Mouse (Mus musculus) CH12.LX (cell line): ENCODE measurements around the gene Cxcr6. TPM values are rescaled to one million over a fixed set of nuclear protein-coding genes. Genes with fewer than 3 reads are reported as not detected.

ENCODE experiments used
- DNase-seq: peaks from one replicate; pipeline ENCODE4 v3.0.0-alpha.2; 2013; ENCODE audit errors: extremely low read depth
- H3K27ac ChIP-seq: 2 replicates; pipeline ENCODE4 v1.5.1; 2012; ENCODE audit warnings: low read depth, mild to moderate bottlenecking, control low read depth, moderate library complexity; ENCODE audit not compliant: insufficient read depth
- H3K27me3 ChIP-seq: replicated peaks from 2 replicates; pipeline ENCODE3; 2012; ENCODE audit warnings: inconsistent platforms
- H3K36me3 ChIP-seq, 2 experiments: replicated peaks in 1 of 2; 2 replicates each; pipeline versions ENCODE3 to v1.6.1; 2012; ENCODE audit warnings: inconsistent platforms in 1 of 2, low read length in 1 of 2, mild to moderate bottlenecking in 1 of 2, mixed read lengths in 1 of 2, moderate library complexity in 1 of 2; ENCODE audit not compliant: control insufficient read depth in 1 of 2, insufficient read depth in 1 of 2
- H3K4me1 ChIP-seq, 2 experiments: 2 replicates each; pipeline ENCODE4 v1.6.1; 2012; ENCODE audit warnings: inconsistent platforms in 1 of 2, moderate library complexity in 1 of 2; ENCODE audit not compliant: insufficient read depth in 2 of 2, control insufficient read depth in 1 of 2
- H3K4me2 ChIP-seq: 2 replicates; pipeline ENCODE4 v1.6.1; 2012; ENCODE audit warnings: low read depth, mild to moderate bottlenecking, control low read depth; ENCODE audit not compliant: poor library complexity, insufficient read depth, severe bottlenecking
- H3K4me3 ChIP-seq, 3 experiments: fragments of 150-350 bp in 1 of 3; sonication (generic) in 1 of 3; replicated peaks in 1 of 3; 2 replicates each; pipeline versions ENCODE3 to v1.5.1; 2011 to 2012; ENCODE audit warnings: low read depth in 2 of 3, low read length in 2 of 3, mild to moderate bottlenecking in 2 of 3, moderate library complexity in 2 of 3, control low read depth in 1 of 3, improper control_type of control experiment in 1 of 3, inconsistent platforms in 1 of 3, mixed read lengths in 1 of 3; ENCODE audit not compliant: poor library complexity in 1 of 3
- H3K79me2 ChIP-seq: replicated peaks from 2 replicates; pipeline ENCODE4 v1.6.1; 2012; ENCODE audit warnings: mild to moderate bottlenecking, moderate library complexity; ENCODE audit not compliant: control insufficient read depth, poor library complexity, insufficient read depth, severe bottlenecking; ENCODE audit errors: extremely low read depth
- H3K9ac ChIP-seq: 2 replicates; pipeline ENCODE4 v1.6.1; 2012; ENCODE audit warnings: low read depth, mild to moderate bottlenecking, control low read depth, moderate library complexity; ENCODE audit not compliant: insufficient read depth
- H3K9me3 ChIP-seq: replicated peaks from 2 replicates; pipeline ENCODE3; 2012; ENCODE audit warnings: low read length, inconsistent platforms, mixed read lengths
- CHD2 ChIP-seq: IDR thresholded peaks from 2 replicates; pipeline ENCODE4 v1.6.1; 2011; ENCODE audit warnings: low read length, improper control_type of control experiment
- CTCF ChIP-seq, 2 experiments: IDR thresholded peaks in 1 of 2; conservative IDR thresholded peaks in 1 of 2; 2 replicates each; pipeline ENCODE4 v1.5.1; 2011 to 2012; ENCODE audit warnings: low read depth in 2 of 2, low read length in 2 of 2, improper control_type of control experiment in 1 of 2, inconsistent platforms in 1 of 2, mild to moderate bottlenecking in 1 of 2, moderate library complexity in 1 of 2
- E2F4 ChIP-seq: IDR thresholded peaks from 2 replicates; pipeline ENCODE4 v1.6.1; 2011; ENCODE audit warnings: low read depth, low read length, improper control_type of control experiment; ENCODE audit not compliant: insufficient replicate concordance
- EP300 ChIP-seq: IDR thresholded peaks from 2 replicates; pipeline ENCODE4 v1.6.1; 2011; ENCODE audit warnings: low read length, improper control_type of control experiment
- ETS1 ChIP-seq: conservative IDR thresholded peaks from 2 replicates; pipeline ENCODE4 v1.6.1; 2012; ENCODE audit warnings: low read depth, mild to moderate bottlenecking, inconsistent platforms, low read length, improper control_type of control experiment, moderate library complexity
- GABPA ChIP-seq: IDR thresholded peaks from 2 replicates; pipeline ENCODE4 v1.6.1; 2012; ENCODE audit warnings: low read depth, low read length, improper control_type of control experiment, inconsistent platforms; ENCODE audit not compliant: insufficient replicate concordance
- HCFC1 ChIP-seq: IDR thresholded peaks from 2 replicates; pipeline ENCODE4 v1.6.1; 2012; ENCODE audit warnings: low read depth, mild to moderate bottlenecking, inconsistent platforms, low read length, improper control_type of control experiment
- JUN ChIP-seq: IDR thresholded peaks from 2 replicates; pipeline ENCODE4 v1.6.1; 2011; ENCODE audit warnings: low read depth, mild to moderate bottlenecking, low read length, improper control_type of control experiment, moderate library complexity; ENCODE audit not compliant: insufficient read depth
- JUND ChIP-seq: conservative IDR thresholded peaks from 2 replicates; pipeline ENCODE4 v1.6.1; 2011; ENCODE audit warnings: low read depth, low read length, improper control_type of control experiment
- MAFK ChIP-seq: IDR thresholded peaks from 2 replicates; pipeline ENCODE4 v1.6.1; 2011; ENCODE audit warnings: low read length, improper control_type of control experiment; ENCODE audit not compliant: insufficient replicate concordance
- MAZ ChIP-seq: IDR thresholded peaks from 2 replicates; pipeline ENCODE4 v1.6.1; 2012; ENCODE audit warnings: low read depth, mild to moderate bottlenecking, inconsistent platforms, low read length, improper control_type of control experiment, moderate library complexity
- MXI1 ChIP-seq: IDR thresholded peaks from 2 replicates; pipeline ENCODE4 v1.6.1; 2011; ENCODE audit warnings: mild to moderate bottlenecking, low read depth, low read length, improper control_type of control experiment
- MYC ChIP-seq: IDR thresholded peaks from 2 replicates; pipeline ENCODE4 v1.6.1; 2011; ENCODE audit warnings: low read depth, mild to moderate bottlenecking, improper control_type of control experiment, low read length
- NELFE ChIP-seq: IDR thresholded peaks from 2 replicates; pipeline ENCODE4 v1.6.1; 2011; ENCODE audit warnings: low read depth, low read length, improper control_type of control experiment
- PAX5 ChIP-seq: IDR thresholded peaks from 2 replicates; pipeline ENCODE4 v1.6.1; 2012; ENCODE audit warnings: low read length, inconsistent platforms, mixed read lengths
- POLR2A ChIP-seq: IDR thresholded peaks from 2 replicates; pipeline ENCODE4 v1.6.1; 2011; ENCODE audit warnings: low read depth, mild to moderate bottlenecking, improper control_type of control experiment, low read length
- POLR2AphosphoS2 ChIP-seq: IDR thresholded peaks from 2 replicates; pipeline ENCODE4 v1.6.1; 2011; ENCODE audit warnings: low read depth, low read length, improper control_type of control experiment
- SMC3 ChIP-seq: IDR thresholded peaks from 2 replicates; pipeline ENCODE4 v1.6.1; 2011; ENCODE audit warnings: low read depth, low read length, improper control_type of control experiment
- TCF12 ChIP-seq: IDR thresholded peaks from 2 replicates; pipeline ENCODE4 v1.6.1; 2014; ENCODE audit warnings: low read depth, mild to moderate bottlenecking, inconsistent platforms, low read length, improper control_type of control experiment
- ZKSCAN1 ChIP-seq: IDR thresholded peaks from 2 replicates; pipeline ENCODE4 v1.6.1; 2012; ENCODE audit warnings: low read depth, inconsistent platforms, low read length, improper control_type of control experiment, borderline replicate concordance
- ZNF384 ChIP-seq: IDR thresholded peaks from 2 replicates; pipeline ENCODE4 v1.6.1; 2012; ENCODE audit warnings: low read depth, low read length, improper control_type of control experiment, inconsistent platforms
- dilution Hi-C: fragments of 300-500 bp; cut with MboI; formaldehyde crosslinking; loops from 2 replicates; pipeline ENCODE4 v1.14.3; 2020; ENCODE audit warnings: low sequenced_read_pairs; ENCODE audit not compliant: extremely low pct_unique_long_range_greater_than_20kb, extremely low pct_ligation_motif_present
- in situ Hi-C: fragments of 300-500 bp; cut with MboI; formaldehyde crosslinking; loops from 3 replicates; pipeline ENCODE4 v1.14.3; 2019; ENCODE audit warnings: low sequenced_read_pairs, low pct_ligation_motif_present, low pct_unique_long_range_greater_than_20kb, mixed read lengths
- polyA plus RNA-seq: library from polyadenylated mRNA; unstranded; fragments of >175 nt; gene quantifications from 2 replicates; pipeline ENCODE4 v1.2.1, GENCODE M21; 2012; ENCODE audit warnings: low read depth; ENCODE audit not compliant: insufficient read length
- total RNA-seq, 2 experiments: library from RNA; depleted of rRNA; stranded (reverse); fragments of 300-350 nt in 1 of 2; fragments of >200 nt in 1 of 2; gene quantifications; 2 replicates each; pipeline ENCODE4 v1.2.3; 2012 to 2014

Cxcr6 gene
- total and polyA plus RNA-seq, 3 experiments: 0.08 to 1.4 (median 1.0) TPM

DNA sequence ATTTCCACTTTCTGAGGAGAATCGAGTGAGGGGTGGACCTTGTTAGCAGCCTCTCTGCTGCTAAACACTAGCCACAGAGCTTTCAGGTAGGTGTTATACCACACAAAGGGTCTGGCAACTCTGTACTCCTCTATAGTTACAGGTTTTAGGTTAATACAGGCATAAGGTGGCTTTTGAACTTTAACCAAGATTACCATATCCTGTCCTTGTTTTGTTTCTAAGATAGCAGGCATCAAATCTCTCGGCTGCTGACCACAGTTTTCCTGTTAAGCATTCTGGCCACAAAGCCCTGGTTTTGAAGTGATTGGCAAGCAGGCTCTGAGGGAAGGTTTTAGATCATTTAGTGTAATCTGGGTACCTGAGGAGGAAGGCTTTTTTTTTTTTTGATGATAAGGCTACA is 8.1 kb downstream of the Cxcr6 start:
- Histone ChIP-seq H3K4me3 (no peak overlapping the region), H3K27ac (no peak overlapping the region), H3K4me1 (peaks cover 0 to 19% of the 10 kb centered on the region in 2 experiments; a peak in 2 of 4 replicates), H3K9me3 (no peaks in the 10 kb centered on the region)
- dilution Hi-C loops: no loop called here
- in situ Hi-C loops: no loop called here
- no peak for TF ChIP-seq JUN
- TF ChIP-seq GABPA: no peak
- TF ChIP-seq POLR2AphosphoS2: no peak
- no peak for TF ChIP-seq NELFE
- TF ChIP-seq SMC3: no peak
- TF ChIP-seq JUND: no peak
- no peak for TF ChIP-seq MAFK
- no peak for TF ChIP-seq MYC
- no peak for TF ChIP-seq E2F4
- no peak for TF ChIP-seq CTCF (conservative IDR thresholded peaks at IDR 0.05 in 1 of 2, IDR thresholded peaks at IDR 0.05 in 1 of 2; ENCODE audit: low read depth in 2 of 2, low read length in 2 of 2)
- TF ChIP-seq MXI1: no peak
- no peak for TF ChIP-seq PAX5
- TF ChIP-seq MAZ: no peak
- no peak for TF ChIP-seq ETS1
- no peak for TF ChIP-seq ZNF384
- TF ChIP-seq CHD2: no peak
- no peak for TF ChIP-seq ZKSCAN1
- TF ChIP-seq, all 38 proteins: peak for 0
- H3K4me2 ChIP-seq: no peak overlapping the region
- peaks cover 67 to 97% of the 10 kb centered on the region in 2 experiments for H3K36me3 ChIP-seq
- H3K9ac ChIP-seq: no peak overlapping the region
- H3K27me3 ChIP-seq: no peaks in the 10 kb centered on the region
- no peak for DNase-seq
- H3K79me2 ChIP-seq: no peaks in the 10 kb centered on the region

DNA sequence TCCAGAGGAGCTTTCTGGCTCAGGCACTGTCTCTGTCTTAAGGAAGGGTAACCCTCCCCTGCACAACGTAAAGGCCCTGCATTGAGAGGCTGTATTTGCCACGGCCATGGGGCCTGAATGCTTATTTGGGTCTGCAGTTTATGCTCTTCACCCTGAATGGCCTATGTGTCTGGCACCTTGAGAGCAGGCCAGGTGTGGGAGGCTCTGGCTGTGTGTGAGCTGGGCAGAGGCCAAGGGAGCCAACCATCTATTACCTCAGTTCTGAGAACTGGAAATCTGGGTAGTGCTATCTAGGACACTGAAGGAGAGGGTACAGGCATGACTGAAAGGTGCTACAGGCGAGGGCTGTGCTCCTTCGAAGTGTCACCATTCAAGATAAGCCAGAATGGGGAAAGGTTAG is 8.5 kb downstream of the Cxcr6 start:
- Histone ChIP-seq H3K79me2 (no peaks in the 10 kb centered on the region), H3K9me3 (no peaks in the 10 kb centered on the region), H3K27ac (no peak overlapping the region), H3K4me1 (peaks cover 0 to 19% of the 10 kb centered on the region in 2 experiments; a peak in 2 of 4 replicates), H3K36me3 (peaks cover 69 to 97% of the 10 kb centered on the region in 2 experiments), H3K4me3 (no peak overlapping the region), H3K4me2 (no peak overlapping the region), H3K9ac (no peak overlapping the region), H3K27me3 (no peaks in the 10 kb centered on the region)
- in situ Hi-C loops: no loop called here
- no peak for TF ChIP-seq EP300
- TF ChIP-seq TCF12: no peak
- no peak for TF ChIP-seq ZNF384
- TF ChIP-seq POLR2A: no peak
- no peak for TF ChIP-seq JUN
- no peak for TF ChIP-seq NELFE
- no peak for TF ChIP-seq HCFC1
- dilution Hi-C loops: no loop called here
- no peak for DNase-seq
